Mouse (Mus musculus): ENCODE data around the gene Mpeg1. TPM values are rescaled to one million over a fixed set of nuclear protein-coding genes. Genes with fewer than 3 reads are reported as not detected.
A peak's percentile ranks its signal among the peaks of the same experiment; 100 is the strongest.

The Mpeg1 gene
- polyA plus RNA-seq, 1 experiment from 2014 or later: 1.2 TPM

GRCm38 (mm10) chr19:12496241-12496640 is 35.7 kb downstream of the Mpeg1 start:
- 0 out of 2 replicates have a peak, but pooled peaks cover 11% of the 10 kb centered on the region for H3K36me3 ChIP-seq
- H3K4me1 ChIP-seq: peaks cover 21% of the 10 kb centered on the region; the same call in 1 of the 2 replicates
- ATAC-seq (ENCODE audit: insufficient read depth, low FRiP score, low read depth): no peak
- no peak overlapping the region for H3K4me3 ChIP-seq (replicated peaks)
- no peak overlapping the region for H3K4me2 ChIP-seq
- no peak overlapping the region for H3K9ac ChIP-seq
- H3K9me3 ChIP-seq: no peaks in the 10 kb centered on the region
- no peak overlapping the region for H3K27ac ChIP-seq
- 68% methylated on average over 2 of the region's 2 CpGs for WGBS
- no peaks in the 10 kb centered on the region for H3K27me3 ChIP-seq (replicated peaks)

DNA sequence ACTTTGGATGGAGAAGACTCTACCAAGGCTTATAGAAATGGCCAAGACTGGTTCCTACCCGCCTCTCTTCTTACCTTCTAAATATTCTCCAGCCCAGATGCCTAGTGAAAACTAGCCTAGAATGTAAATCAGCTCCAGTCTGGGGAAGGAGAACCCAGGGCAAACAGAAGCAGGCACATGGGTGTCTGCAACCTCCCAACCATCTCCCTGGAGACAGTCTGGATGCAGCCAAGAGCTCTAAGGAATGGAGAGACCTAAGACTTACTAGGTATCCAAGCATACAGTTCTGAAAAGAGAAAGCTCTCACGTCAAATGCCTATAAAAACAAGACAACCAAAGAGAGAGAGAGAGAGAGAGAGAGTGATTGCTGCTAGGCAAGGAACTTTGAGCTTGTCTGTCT is 37.3 kb downstream of the Mpeg1 start:
- no peak overlapping the region for H3K27ac ChIP-seq
- no peaks in the 10 kb centered on the region for H3K9me3 ChIP-seq
- H3K4me1 ChIP-seq: peaks cover 21% of the 10 kb centered on the region; the same call in 1 of the 2 replicates
- 76% methylated on average over 2 of the region's 2 CpGs for WGBS
- no peak for ATAC-seq (ENCODE audit: insufficient read depth, low FRiP score, low read depth)
- no peak overlapping the region for H3K9ac ChIP-seq
- 0 out of 2 replicates have a peak, but pooled peaks cover 3% of the 10 kb centered on the region for H3K36me3 ChIP-seq
- H3K27me3 ChIP-seq (replicated peaks): no peaks in the 10 kb centered on the region
- H3K4me2 ChIP-seq: no peak overlapping the region
- no peak overlapping the region for H3K4me3 ChIP-seq (replicated peaks)

- H3K4me1 ChIP-seq: peaks cover 21% of the 10 kb centered on the region; the same call in 1 of the 2 replicates
- no peaks in the 10 kb centered on the region for H3K27me3 ChIP-seq (replicated peaks)
- 0 out of 2 replicates have a peak, but pooled peaks cover 3% of the 10 kb centered on the region for H3K36me3 ChIP-seq
- H3K4me2 ChIP-seq: peak overlapping the region; percentile 89; the same call in 1 of the 2 replicates
- H3K27ac ChIP-seq: no peak overlapping the region
- no peak for ATAC-seq (ENCODE audit: insufficient read depth, low FRiP score, low read depth)
- 70% methylated on average over 4 of the region's 4 CpGs for WGBS
- H3K4me3 ChIP-seq (replicated peaks): no peak overlapping the region
- no peak overlapping the region for H3K9ac ChIP-seq
- no peaks in the 10 kb centered on the region for H3K9me3 ChIP-seq
Measured at GRCm38 (mm10) chr19:12498321-12498720, 37.7 kb downstream of the Mpeg1 start.

- H3K27ac ChIP-seq: no peak overlapping the region
- no peaks in the 10 kb centered on the region for H3K27me3 ChIP-seq (replicated peaks)
- no peak overlapping the region for H3K9ac ChIP-seq
- H3K9me3 ChIP-seq: no peaks in the 10 kb centered on the region
- peaks cover 15% of the 10 kb centered on the region; the same call in 1 of the 2 replicates for H3K4me1 ChIP-seq
- H3K36me3 ChIP-seq: 0 out of 2 replicates have a peak, but pooled peaks cover 3% of the 10 kb centered on the region
- no peak for ATAC-seq (ENCODE audit: insufficient read depth, low FRiP score, low read depth)
- WGBS: 75% methylated on average over 1 of the region's 1 CpGs
- H3K4me2 ChIP-seq: peak overlapping the region; percentile 89
- no peak overlapping the region for H3K4me3 ChIP-seq (replicated peaks)
Measured at GRCm38 (mm10) chr19:12498941-12499340, 38.4 kb downstream of the Mpeg1 start.

- Histone ChIP-seq H3K9me3 (no peaks in the 10 kb centered on the region), H3K36me3 (0 out of 2 replicates have a peak, but pooled peaks cover 3% of the 10 kb centered on the region), H3K4me3 (replicated peaks) (peak overlapping the region; percentile 81), H3K27ac (no peak overlapping the region; the same call in 1 of the 2 replicates), H3K4me1 (peaks cover 14% of the 10 kb centered on the region; the same call in 1 of the 2 replicates), H3K4me2 (peak overlapping the region; percentile 89), H3K9ac (no peak overlapping the region), H3K27me3 (replicated peaks) (no peaks in the 10 kb centered on the region)
- 21% methylated on average over 2 of the region's 2 CpGs for WGBS
- ATAC-seq (ENCODE audit: insufficient read depth, low FRiP score, low read depth): no peak
Measured at GRCm38 (mm10) chr19:12499485-12499884, 38.9 kb downstream of the Mpeg1 start.

- peak overlapping the region; percentile 93; the same call in 1 of the 2 replicates for H3K27ac ChIP-seq
- no peaks in the 10 kb centered on the region for H3K27me3 ChIP-seq (replicated peaks)
- H3K36me3 ChIP-seq: 0 out of 2 replicates have a peak, but pooled peaks cover 3% of the 10 kb centered on the region
- no peaks in the 10 kb centered on the region for H3K9me3 ChIP-seq
- 0 out of 2 replicates have a peak, but pooled peaks have one; percentile 21 for ATAC-seq (ENCODE audit: insufficient read depth, low FRiP score, low read depth)
- H3K4me1 ChIP-seq: peaks cover 14% of the 10 kb centered on the region; the same call in 1 of the 2 replicates
- H3K4me3 ChIP-seq (replicated peaks): peak overlapping the region; percentile 81
- peak overlapping the region; percentile 89 for H3K4me2 ChIP-seq
- peak overlapping the region; percentile 34 for H3K9ac ChIP-seq
- WGBS: 8% methylated on average over 3 of the region's 3 CpGs
Measured at GRCm38 (mm10) chr19:12500124-12500523, 39.5 kb downstream of the Mpeg1 start.

- no peaks in the 10 kb centered on the region for H3K27me3 ChIP-seq (replicated peaks)
- WGBS: under 1% methylated on average over 37 of the region's 38 CpGs
- H3K4me2 ChIP-seq: peak overlapping the region; percentile 89
- H3K4me3 ChIP-seq (replicated peaks): peak overlapping the region; percentile 81
- peaks cover 14% of the 10 kb centered on the region; the same call in 1 of the 2 replicates for H3K4me1 ChIP-seq
- H3K36me3 ChIP-seq: 0 out of 2 replicates have a peak, but pooled peaks cover 3% of the 10 kb centered on the region
- peak overlapping the region; percentile 93 for H3K27ac ChIP-seq
- peak; percentile 37 for ATAC-seq (ENCODE audit: insufficient read depth, low FRiP score, low read depth)
- peak overlapping the region; percentile 91 for H3K9ac ChIP-seq
- no peaks in the 10 kb centered on the region for H3K9me3 ChIP-seq
Measured at GRCm38 (mm10) chr19:12500881-12501311, 40.3 kb downstream of the Mpeg1 start.

- Histone ChIP-seq H3K9ac (peak within 1 kb of the TSS; percentile 91), H3K4me3 (replicated peaks) (peak within 1 kb of the TSS; percentile 81), H3K27me3 (replicated peaks) (no peaks in the 10 kb centered on the region), H3K36me3 (0 out of 2 replicates have a peak, but pooled peaks cover 3% of the 10 kb centered on the region), H3K4me1 (peaks cover 14% of the 10 kb centered on the region; the same call in 1 of the 2 replicates), H3K27ac (peak within 1 kb of the TSS; percentile 93), H3K4me2 (peak within 1 kb of the TSS; percentile 89), H3K9me3 (no peaks in the 10 kb centered on the region)
- peak; percentile 90 for ATAC-seq (ENCODE audit: insufficient read depth, low FRiP score, low read depth)
- under 1% methylated on average over 78 of the region's 80 CpGs for WGBS
Measured at GRCm38 (mm10) chr19:12501370-12502347, 41.1 kb downstream of the Mpeg1 start, which contains the start of gene Dtx4. Gene Dtx4, minus strand, starts transcription at chr19:12501454.

- no peak overlapping the region for H3K9ac ChIP-seq
- H3K4me2 ChIP-seq: no peak overlapping the region
- 60% methylated on average over 7 of the region's 7 CpGs for WGBS
- H3K27ac ChIP-seq: no peak overlapping the region
- H3K36me3 ChIP-seq: no peaks in the 10 kb centered on the region
- H3K27me3 ChIP-seq (replicated peaks): no peaks in the 10 kb centered on the region
- ATAC-seq (ENCODE audit: insufficient read depth, low FRiP score, low read depth): no peak
- H3K4me3 ChIP-seq (replicated peaks): no peak overlapping the region
- no peaks in the 10 kb centered on the region for H3K9me3 ChIP-seq
- peaks cover 14% of the 10 kb centered on the region; the same call in 1 of the 2 replicates for H3K4me1 ChIP-seq
Measured at GRCm38 (mm10) chr19:12502756-12503155, 42.2 kb downstream of the Mpeg1 start.

- Histone ChIP-seq H3K4me2 (no peak overlapping the region), H3K4me3 (replicated peaks) (no peak overlapping the region), H3K9me3 (no peaks in the 10 kb centered on the region), H3K27me3 (replicated peaks) (no peaks in the 10 kb centered on the region), H3K36me3 (no peaks in the 10 kb centered on the region), H3K4me1 (no peaks in the 10 kb centered on the region), H3K9ac (no peak overlapping the region), H3K27ac (no peak overlapping the region)
- ATAC-seq (ENCODE audit: insufficient read depth, low FRiP score, low read depth): no peak
Measured at GRCm38 (mm10) chr19:12514621-12515020, 54.0 kb downstream of the Mpeg1 start.
